Mouse (Mus musculus) heart, embryonic 15.5 days (tissue): ENCODE measurements around the gene Rgs5. TPM values are rescaled to one million over a fixed set of nuclear protein-coding genes. Genes with fewer than 3 reads are reported as not detected.

ENCODE experiments used
- ATAC-seq: fragments of 200-750 bp; cut with Nextera tagmentation; replicated peaks from 2 replicates; pipeline ENCODE4 v1.8.0; 2017; ENCODE audit warnings: low read depth, moderate TSS enrichment; ENCODE audit not compliant: insufficient number of reproducible peaks, insufficient read depth, low FRiP score
- H3K27ac ChIP-seq: fragments of 300-500 bp; sonication (generic); 2 replicates; pipeline ENCODE4 v1.5.1; 2015; ENCODE audit warnings: mild to moderate bottlenecking, inconsistent platforms
- H3K27me3 ChIP-seq: fragments of 300-500 bp; sonication (generic); 2 replicates; pipeline ENCODE4 v1.6.1; 2015; ENCODE audit warnings: inconsistent platforms
- H3K36me3 ChIP-seq: fragments of 300-500 bp; sonication (generic); 2 replicates; pipeline ENCODE4 v1.6.1; 2015; ENCODE audit warnings: mild to moderate bottlenecking, inconsistent platforms
- H3K4me1 ChIP-seq: fragments of 300-500 bp; sonication (generic); replicated peaks from 2 replicates; pipeline ENCODE4 v1.6.1; 2015; ENCODE audit warnings: inconsistent platforms
- H3K4me2 ChIP-seq: fragments of 300-500 bp; sonication (generic); 2 replicates; pipeline ENCODE4 v1.6.1; 2015; ENCODE audit warnings: inconsistent platforms, mild to moderate bottlenecking, moderate library complexity
- H3K4me3 ChIP-seq: fragments of 300-500 bp; sonication (generic); 2 replicates; pipeline ENCODE4 v1.5.1; 2015; ENCODE audit warnings: mild to moderate bottlenecking, inconsistent platforms
- H3K9ac ChIP-seq: fragments of 300-500 bp; sonication (generic); 2 replicates; pipeline ENCODE4 v1.6.1; 2015; ENCODE audit warnings: mild to moderate bottlenecking, inconsistent platforms
- H3K9me3 ChIP-seq: fragments of 300-500 bp; sonication (generic); replicated peaks from 2 replicates; pipeline ENCODE4 v1.6.1; 2016; ENCODE audit warnings: inconsistent platforms
- WGBS: fragments of 180-500 bp; shearing (Covaris S2); methylation state at CpG from one replicate; pipeline ENCODE4 v1.1.7; 2015; ENCODE audit warnings: mixed read lengths; 5-methylcytosine and 5-hydroxymethylcytosine counted together
- polyA plus RNA-seq: library from polyadenylated mRNA; unstranded; fragments of >200 nt; fragmentation: Nextera tagmentation; extraction: Ambion mirVana; gene quantifications from 2 replicates; pipeline ENCODE4 v1.2.1, GENCODE M21; 2015

The Rgs5 gene
- polyA plus RNA-seq, 1 experiment from 2014 or later, result 11.5 TPM

GRCm38 (mm10) chr1:169680455-169681208, 25.3 kb downstream of the Rgs5 start:
- no peak overlapping the region for H3K27ac ChIP-seq
- WGBS, result 75% methylated on average over 9 of the region's 9 CpGs
- H3K4me2 ChIP-seq, result no peak overlapping the region

GRCm38 (mm10) chr1:169682775-169683497, 27.6 kb downstream of the Rgs5 start:
- Histone ChIP-seq H3K27me3 (no peaks in the 10 kb centered on the region), H3K4me2 (no peak overlapping the region), H3K4me1 (no peaks in the 10 kb centered on the region), H3K4me3 (no peak overlapping the region), H3K9me3 (no peaks in the 10 kb centered on the region), H3K27ac (no peak overlapping the region), H3K36me3 (no peaks in the 10 kb centered on the region), H3K9ac (no peak overlapping the region)
- 66% methylated on average over 7 of the region's 7 CpGs for WGBS
- no peak for ATAC-seq

More at GRCm38 (mm10) chr1:169680455-169681208, 25.3 kb downstream of the Rgs5 start:
- Histone ChIP-seq H3K36me3 (no peaks in the 10 kb centered on the region), H3K9ac (no peak overlapping the region), H3K4me3 (no peak overlapping the region), H3K4me1 (no peaks in the 10 kb centered on the region), H3K27me3 (no peaks in the 10 kb centered on the region), H3K9me3 (no peaks in the 10 kb centered on the region)
- no peak for ATAC-seq

- Histone ChIP-seq H3K9me3 (no peaks in the 10 kb centered on the region), H3K4me3 (no peak overlapping the region), H3K27ac (no peak overlapping the region), H3K27me3 (no peaks in the 10 kb centered on the region), H3K4me1 (no peaks in the 10 kb centered on the region), H3K9ac (no peak overlapping the region), H3K4me2 (no peak overlapping the region), H3K36me3 (no peaks in the 10 kb centered on the region)
- WGBS, result 67% methylated on average over 5 of the region's 5 CpGs
- ATAC-seq, result no peak
Observed at GRCm38 (mm10) chr1:169685257-169685656, 30.0 kb downstream of the Rgs5 start.

GRCm38 (mm10) chr1:169693040-169693439, 37.7 kb downstream of the Rgs5 start:
- WGBS, result 74% methylated on average over 2 of the region's 2 CpGs
- H3K27me3 ChIP-seq, result no peaks in the 10 kb centered on the region
- no peaks in the 10 kb centered on the region for H3K4me1 ChIP-seq
- ATAC-seq, result no peak
- H3K27ac ChIP-seq, result no peak overlapping the region
- no peaks in the 10 kb centered on the region for H3K9me3 ChIP-seq
- H3K9ac ChIP-seq, result no peak overlapping the region
- H3K4me2 ChIP-seq, result no peak overlapping the region
- H3K4me3 ChIP-seq, result no peak overlapping the region
- no peaks in the 10 kb centered on the region for H3K36me3 ChIP-seq

GRCm38 (mm10) chr1:169693537-169693936, 38.2 kb downstream of the Rgs5 start:
- Histone ChIP-seq H3K4me2 (no peak overlapping the region), H3K27ac (no peak overlapping the region), H3K27me3 (no peaks in the 10 kb centered on the region), H3K36me3 (no peaks in the 10 kb centered on the region), H3K9ac (no peak overlapping the region), H3K4me3 (no peak overlapping the region), H3K9me3 (no peaks in the 10 kb centered on the region), H3K4me1 (no peaks in the 10 kb centered on the region)
- ATAC-seq, result no peak
- 54% methylated on average over 3 of the region's 3 CpGs for WGBS

GRCm38 (mm10) chr1:169695356-169695755, 40.1 kb downstream of the Rgs5 start:
- Histone ChIP-seq H3K27ac (no peak overlapping the region), H3K9me3 (no peaks in the 10 kb centered on the region), H3K27me3 (no peaks in the 10 kb centered on the region), H3K4me2 (no peak overlapping the region), H3K4me1 (no peaks in the 10 kb centered on the region), H3K36me3 (no peaks in the 10 kb centered on the region), H3K9ac (no peak overlapping the region), H3K4me3 (no peak overlapping the region)
- WGBS, result 61% methylated on average over 3 of the region's 3 CpGs
- no peak for ATAC-seq

- Histone ChIP-seq H3K27ac (no peak overlapping the region), H3K9me3 (no peaks in the 10 kb centered on the region), H3K36me3 (no peaks in the 10 kb centered on the region), H3K4me2 (no peak overlapping the region), H3K4me3 (no peak overlapping the region), H3K9ac (no peak overlapping the region), H3K27me3 (no peaks in the 10 kb centered on the region), H3K4me1 (no peaks in the 10 kb centered on the region)
- ATAC-seq, result no peak
- 63% methylated on average over 4 of the region's 4 CpGs for WGBS
Observed at GRCm38 (mm10) chr1:169697236-169697635, 41.9 kb downstream of the Rgs5 start.

GRCm38 (mm10) chr1:169699184-169699583, 43.9 kb downstream of the Rgs5 start:
- Histone ChIP-seq H3K27ac (no peak overlapping the region), H3K27me3 (no peaks in the 10 kb centered on the region), H3K36me3 (no peaks in the 10 kb centered on the region), H3K4me3 (no peak overlapping the region), H3K9me3 (no peaks in the 10 kb centered on the region), H3K4me1 (no peaks in the 10 kb centered on the region), H3K4me2 (no peak overlapping the region), H3K9ac (no peak overlapping the region)
- ATAC-seq, result no peak
- 84% methylated on average over 2 of the region's 2 CpGs for WGBS

GRCm38 (mm10) chr1:169704395-169705087, 49.2 kb downstream of the Rgs5 start:
- Histone ChIP-seq H3K9me3 (no peaks in the 10 kb centered on the region), H3K27ac (no peak overlapping the region), H3K4me1 (no peaks in the 10 kb centered on the region), H3K9ac (no peak overlapping the region), H3K4me2 (no peak overlapping the region), H3K36me3 (no peaks in the 10 kb centered on the region), H3K4me3 (no peak overlapping the region), H3K27me3 (no peaks in the 10 kb centered on the region)
- WGBS, result 75% methylated on average over 4 of the region's 4 CpGs
- ATAC-seq, result no peak

- WGBS, result 68% methylated on average over 2 of the region's 2 CpGs
Observed at GRCm38 (mm10) chr1:169721836-169722235, 66.5 kb downstream of the Rgs5 start.

GRCm38 (mm10) chr1:169726319-169726718, 71.0 kb downstream of the Rgs5 start:
- Histone ChIP-seq H3K36me3 (no peaks in the 10 kb centered on the region), H3K27me3 (no peaks in the 10 kb centered on the region), H3K4me3 (no peak overlapping the region), H3K4me1 (no peaks in the 10 kb centered on the region), H3K4me2 (no peak overlapping the region), H3K27ac (0 out of 2 replicates have a peak overlapping the region, but pooled peaks have one; percentile 16), H3K9ac (no peak overlapping the region), H3K9me3 (no peaks in the 10 kb centered on the region)
- ATAC-seq, result no peak
- WGBS, result 68% methylated on average over 3 of the region's 3 CpGs

More at GRCm38 (mm10) chr1:169721836-169722235, 66.5 kb downstream of the Rgs5 start:
- no peak for ATAC-seq
- Histone ChIP-seq H3K4me3 (no peak overlapping the region), H3K27me3 (no peaks in the 10 kb centered on the region), H3K4me1 (no peaks in the 10 kb centered on the region), H3K4me2 (no peak overlapping the region), H3K27ac (no peak overlapping the region), H3K9ac (no peak overlapping the region), H3K9me3 (no peaks in the 10 kb centered on the region), H3K36me3 (no peaks in the 10 kb centered on the region)
